Mouse (Mus musculus): ENCODE results near the gene Mettl23.
"Not testable (repeated sequence)": the region's sequence is repeated elsewhere in the genome, so short reads cannot be mapped to it uniquely, and the experiment has no call there.

The Mettl23 gene

DNA sequence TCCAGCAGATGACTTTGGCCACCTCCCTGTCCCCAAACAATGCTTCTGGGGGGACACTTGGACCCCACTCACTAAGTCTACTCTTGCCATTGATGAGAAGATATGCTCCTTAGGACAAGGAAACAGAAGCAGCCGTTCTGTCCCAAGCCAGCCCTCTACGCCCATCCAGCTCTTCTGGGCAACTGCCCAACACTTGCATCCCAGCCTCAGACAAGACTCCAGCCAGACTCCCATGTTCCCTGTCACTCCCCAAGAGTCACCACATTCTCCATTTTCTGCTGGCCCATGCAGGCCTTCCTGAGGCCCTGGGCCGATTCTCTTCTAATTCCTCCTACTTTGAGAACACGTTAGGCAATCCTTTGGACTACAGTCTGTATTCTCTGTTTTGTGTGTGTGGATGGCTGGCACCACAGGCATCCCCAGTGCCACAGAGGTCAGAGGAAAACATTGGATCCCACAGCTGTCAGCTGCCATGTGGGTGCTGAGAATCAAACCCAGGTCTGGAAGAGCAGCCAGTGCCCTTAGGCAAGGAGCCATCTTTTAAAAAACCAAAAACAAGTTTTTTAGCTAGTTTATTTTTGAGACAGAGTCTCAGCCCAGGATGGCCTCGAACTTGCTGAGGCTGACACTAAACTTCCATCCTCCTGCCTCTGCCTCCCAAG lies 23.0 kb upstream of the Mettl23 start:
- no peak for DNase-seq (ENCODE audit: low spot score in 2 of 2)

GRCm38 (mm10) chr11:116821057-116821940 lies 21.8 kb upstream of the Mettl23 start:
- no peak for DNase-seq (ENCODE audit: low spot score in 2 of 2)

DNA sequence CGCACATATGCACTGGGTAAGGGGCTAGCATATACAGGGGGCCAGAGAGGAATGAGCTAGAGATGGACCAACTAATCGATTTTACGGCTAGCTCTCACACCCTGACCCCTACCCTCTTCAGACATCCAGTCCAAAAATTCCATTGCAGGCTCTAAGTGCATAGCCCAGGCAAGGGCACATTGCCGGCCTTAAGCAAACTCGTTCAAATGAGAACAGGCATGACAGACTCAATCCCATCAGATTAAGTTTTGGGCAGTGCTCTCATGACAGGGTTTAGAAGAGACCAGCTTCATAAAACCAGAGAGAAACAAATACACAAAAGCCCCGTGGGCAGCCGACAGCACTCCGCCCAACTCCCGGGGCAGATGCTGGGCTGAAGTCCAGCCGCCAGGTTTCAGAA lies 20.9 kb upstream of the Mettl23 start:
- no peak for DNase-seq (ENCODE audit: low spot score in 2 of 2)

- DNase-seq (ENCODE audit: low spot score in 2 of 2) = no peak
Observed at GRCm38 (mm10) chr11:116822626-116823025, 20.5 kb upstream of the Mettl23 start.

- DNase-seq (ENCODE audit: low spot score in 2 of 2) = no peak
Observed at GRCm38 (mm10) chr11:116823255-116823654, 19.8 kb upstream of the Mettl23 start.

DNA sequence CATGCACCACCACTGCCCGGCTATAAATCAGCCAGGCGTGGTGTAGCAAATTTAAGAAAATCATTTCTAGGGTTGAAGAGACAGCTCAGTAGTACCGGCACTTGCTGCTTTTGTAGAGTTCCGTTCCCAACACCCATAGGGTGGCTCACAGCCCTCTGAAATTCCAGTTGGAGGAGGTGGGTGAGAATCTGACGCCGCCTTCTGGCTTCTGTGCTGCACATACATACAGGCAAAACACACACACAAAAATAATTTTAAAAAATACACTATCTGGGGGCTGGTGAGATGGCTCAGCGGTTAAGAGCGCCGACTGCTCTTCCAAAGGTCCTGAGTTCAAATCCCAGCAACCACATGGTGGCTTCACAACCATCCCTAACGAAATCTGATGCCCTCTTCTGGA lies 19.2 kb upstream of the Mettl23 start:
- DNase-seq (ENCODE audit: low spot score in 2 of 2) = not testable (repeated sequence)

DNA sequence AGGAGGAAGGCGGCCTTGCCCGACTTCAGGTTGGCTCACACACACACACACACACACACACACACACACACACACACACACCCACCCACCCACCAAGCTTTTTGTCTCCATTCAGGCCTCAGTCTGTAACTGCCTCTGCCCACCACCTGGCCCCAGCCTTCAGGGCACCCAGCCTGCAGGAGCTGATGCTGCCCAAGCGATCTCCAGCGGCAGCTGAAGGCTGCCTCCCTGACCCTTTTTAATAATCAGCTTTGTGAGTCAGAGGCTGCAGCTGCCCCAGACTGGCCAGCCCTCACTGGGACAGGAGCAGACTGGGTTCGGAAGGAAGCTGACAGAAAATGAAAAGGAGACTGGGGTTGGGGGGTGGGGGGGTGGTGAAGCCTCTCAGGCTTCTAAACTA lies 17.8 kb upstream of the Mettl23 start:
- DNase-seq (ENCODE audit: low spot score in 2 of 2) = no peak

DNA sequence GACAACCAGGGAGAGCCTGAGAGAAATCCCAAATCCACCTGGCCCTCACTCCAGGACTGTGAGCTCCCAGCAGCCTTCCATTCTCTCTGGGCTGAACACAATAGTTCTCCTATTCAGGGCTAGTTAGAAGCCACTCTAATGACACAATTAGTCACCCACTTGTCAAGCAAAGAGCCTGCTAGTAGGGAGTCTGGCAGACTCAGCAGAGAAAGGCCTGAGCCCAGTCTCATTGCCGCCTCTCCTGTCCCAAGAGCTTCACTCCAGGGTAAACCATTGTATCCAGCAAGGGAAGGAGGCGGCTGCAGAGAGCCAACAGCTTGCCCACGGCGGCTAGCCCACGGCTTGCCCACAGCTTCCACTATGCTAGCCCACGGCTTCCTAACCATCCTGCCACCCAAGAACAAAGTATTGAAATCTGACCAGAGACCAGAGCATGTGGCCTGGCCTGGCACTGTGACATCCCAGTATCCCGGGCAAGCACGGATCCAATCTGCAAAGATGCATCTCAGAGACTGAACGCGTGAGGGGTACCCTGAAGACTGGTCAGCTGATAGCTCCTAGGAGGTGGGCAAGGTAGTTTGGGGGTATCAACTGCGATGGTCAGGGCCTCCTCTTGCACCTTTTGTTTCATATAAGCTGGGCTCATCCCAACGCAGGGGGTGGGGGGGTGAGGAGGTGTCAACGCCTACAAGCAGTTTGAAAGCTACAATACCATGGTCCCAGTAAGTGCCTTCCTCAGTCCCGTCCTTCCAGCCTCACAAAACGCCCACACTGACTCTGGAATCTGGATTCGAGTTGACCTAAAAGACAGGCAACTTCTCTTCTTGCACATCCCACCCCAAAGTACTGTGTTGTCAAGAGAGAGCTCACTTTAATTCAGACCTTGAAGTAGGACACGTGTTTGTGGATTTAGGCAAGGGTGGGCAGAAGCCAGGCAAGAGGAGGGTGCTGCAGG lies 16.3 kb upstream of the Mettl23 start:
- no peak for DNase-seq (ENCODE audit: low spot score in 2 of 2)

- DNase-seq (ENCODE audit: low spot score in 2 of 2) = no peak
Observed at GRCm38 (mm10) chr11:116827534-116828165, 15.4 kb upstream of the Mettl23 start, which contains the start of gene Mxra7. Mxra7 (minus strand) TSS chr11:116828046.

GRCm38 (mm10) chr11:116832172-116832685 lies 10.8 kb upstream of the Mettl23 start:
- no peak for DNase-seq (ENCODE audit: low spot score in 2 of 2)

GRCm38 (mm10) chr11:116834954-116835353 lies 8.1 kb upstream of the Mettl23 start:
- DNase-seq (ENCODE audit: low spot score in 2 of 2) = no peak

GRCm38 (mm10) chr11:116836283-116836682 lies 6.8 kb upstream of the Mettl23 start:
- DNase-seq (ENCODE audit: low spot score in 2 of 2) = no peak

DNA sequence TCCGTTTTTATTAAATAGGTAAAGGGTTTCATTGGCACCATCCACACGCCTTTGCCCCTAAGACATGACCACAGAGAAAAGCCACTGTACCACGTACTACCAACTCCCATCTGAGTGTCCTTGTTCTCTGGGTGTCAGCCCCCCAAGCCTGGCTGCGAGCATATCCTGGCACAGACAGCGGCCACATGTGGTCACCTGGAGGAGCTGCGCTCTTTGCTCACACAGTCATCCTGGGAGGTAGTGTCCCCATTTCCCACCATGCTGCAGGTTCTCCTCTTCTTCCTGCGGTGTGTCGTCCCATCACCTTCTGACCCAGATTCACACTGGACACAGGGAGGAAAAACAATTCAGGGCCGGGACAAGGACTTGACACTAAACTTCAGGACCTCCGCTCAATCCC lies 5.6 kb upstream of the Mettl23 start:
- DNase-seq (ENCODE audit: low spot score in 2 of 2) = no peak

- DNase-seq (ENCODE audit: low spot score in 2 of 2) = no peak
Observed at GRCm38 (mm10) chr11:116838936-116839335, 4.1 kb upstream of the Mettl23 start.

GRCm38 (mm10) chr11:116839601-116840000 lies 3.5 kb upstream of the Mettl23 start:
- DNase-seq (ENCODE audit: low spot score in 2 of 2) = no peak

DNA sequence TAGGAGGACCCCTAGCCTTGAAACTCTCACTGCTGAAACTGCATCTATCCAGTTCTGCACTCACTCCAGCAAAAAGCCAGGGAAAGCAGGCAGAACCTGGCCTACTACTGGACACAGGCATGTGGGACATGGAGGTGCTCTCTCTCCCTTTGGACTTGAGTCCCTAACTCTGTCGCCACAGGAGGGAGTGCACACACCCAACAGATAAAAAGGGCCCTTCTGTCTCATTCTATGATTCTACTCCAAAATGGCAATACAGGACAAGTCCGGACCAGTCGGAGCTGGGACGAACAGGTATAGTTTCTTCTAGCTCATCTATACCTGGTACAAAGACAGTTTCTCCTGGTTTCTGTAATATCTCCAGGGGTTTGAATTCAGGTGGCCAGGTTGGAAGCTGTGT lies 2.3 kb upstream of the Mettl23 start:
- DNase-seq (ENCODE audit: low spot score in 2 of 2) = no peak

- peak; percentile 49 to 64 for DNase-seq (ENCODE audit: low spot score in 2 of 2)
Observed at GRCm38 (mm10) chr11:116842531-116843260, 382 bp upstream of the Mettl23 start.

- no peak for DNase-seq (ENCODE audit: low spot score in 2 of 2)
Observed at GRCm38 (mm10) chr11:116846593-116847181, 3.6 kb downstream of the Mettl23 start.

- no peak for DNase-seq (ENCODE audit: low spot score in 2 of 2)
Observed at GRCm38 (mm10) chr11:116847187-116848085, 4.4 kb downstream of the Mettl23 start.

Data from frontal cortex, postnatal 14 days (tissue).